Mouse (Mus musculus) adrenal gland (tissue): ENCODE results near the gene Naa16.

ENCODE experiments used
- intact Hi-C: fragments of 180-260 bp; cut with DNase I; formaldehyde crosslinking; loops from one replicate; pipeline ENCODE4 v1.15.1; 2025

Gene Naa16

DNA sequence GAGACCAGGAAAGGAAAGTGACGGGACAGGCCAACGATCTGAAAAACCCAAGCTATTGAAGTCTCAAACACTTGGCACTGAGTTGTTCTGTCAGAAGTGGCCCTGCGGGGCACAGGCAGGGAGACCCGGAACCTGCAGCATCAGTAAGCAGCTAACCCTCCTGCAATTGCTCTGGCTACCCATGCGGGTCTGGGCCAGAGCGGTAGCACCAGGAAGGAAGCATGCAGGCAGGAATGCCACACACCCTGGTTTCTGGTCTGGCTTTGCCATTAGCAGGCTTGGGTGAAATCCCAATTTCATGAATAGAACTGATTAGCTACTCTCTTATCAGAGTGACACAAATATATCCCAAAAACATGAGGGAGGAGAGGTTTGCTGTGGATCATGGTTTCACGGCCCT, 58.6 kb downstream of the Naa16 start:
- intact Hi-C loops = no loop called here

GRCm38 (mm10) chr14:79330944-79331561, 59.5 kb downstream of the Naa16 start:
- intact Hi-C loops = no loop called here

- intact Hi-C loops = loop anchor here (5.0 to 10.0 kb wide), 2 partner anchors 142 to 205 kb away; no protein-coding TSS in a partner anchor
Observed at GRCm38 (mm10) chr14:79327033-79327432, 63.5 kb downstream of the Naa16 start.

- intact Hi-C loops = loop anchor here (10.0 kb wide), 1 partner anchor 139 kb away; no protein-coding TSS in a partner anchor
Observed at GRCm38 (mm10) chr14:79324112-79324840, 66.3 kb downstream of the Naa16 start.

DNA sequence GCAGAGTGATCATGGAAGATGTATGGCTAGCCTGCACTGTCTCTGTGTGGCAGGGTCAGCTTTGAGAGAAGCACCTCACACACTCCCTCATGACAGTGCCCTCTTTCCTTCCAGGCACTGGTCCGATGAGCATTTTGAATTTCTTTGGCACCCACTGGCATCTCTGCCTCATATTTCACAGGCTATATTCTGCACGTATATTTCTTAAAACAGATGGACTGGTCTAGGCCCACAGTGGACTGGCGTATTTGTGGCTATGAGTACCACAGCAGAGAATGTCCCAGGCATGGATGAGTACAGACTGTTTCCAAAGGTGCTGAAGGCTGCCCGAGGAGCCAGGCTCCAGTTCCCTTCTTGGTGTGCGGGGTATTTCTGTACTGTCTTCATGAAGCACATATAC, 68.7 kb downstream of the Naa16 start:
- intact Hi-C loops = loop anchor here (10.0 kb wide), 1 partner anchor 137 kb away; no protein-coding TSS in a partner anchor

GRCm38 (mm10) chr14:79321152-79321551, 69.4 kb downstream of the Naa16 start:
- intact Hi-C loops = loop anchor here (10.0 kb wide), 1 partner anchor 136 kb away; no protein-coding TSS in a partner anchor

DNA sequence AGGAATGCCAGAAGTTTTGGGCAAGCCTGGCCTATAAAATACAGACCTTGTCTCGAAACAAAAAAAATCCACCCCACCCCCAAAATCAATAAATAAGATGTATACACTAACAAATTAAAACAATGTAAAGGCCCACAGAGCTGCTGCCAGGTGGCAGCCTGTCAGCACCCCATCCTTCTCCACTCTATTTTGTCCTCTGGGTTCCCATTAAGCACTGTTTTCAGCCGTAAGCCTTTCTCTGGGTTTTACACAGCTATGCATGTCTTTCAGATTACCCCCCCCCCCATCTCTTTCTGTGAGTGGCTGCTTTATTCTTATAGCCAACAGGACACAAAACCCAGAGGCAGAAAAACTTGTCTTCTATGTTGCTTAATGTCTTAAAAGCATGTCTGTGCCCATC, 73.0 kb downstream of the Naa16 start:
- intact Hi-C loops = no loop called here

DNA sequence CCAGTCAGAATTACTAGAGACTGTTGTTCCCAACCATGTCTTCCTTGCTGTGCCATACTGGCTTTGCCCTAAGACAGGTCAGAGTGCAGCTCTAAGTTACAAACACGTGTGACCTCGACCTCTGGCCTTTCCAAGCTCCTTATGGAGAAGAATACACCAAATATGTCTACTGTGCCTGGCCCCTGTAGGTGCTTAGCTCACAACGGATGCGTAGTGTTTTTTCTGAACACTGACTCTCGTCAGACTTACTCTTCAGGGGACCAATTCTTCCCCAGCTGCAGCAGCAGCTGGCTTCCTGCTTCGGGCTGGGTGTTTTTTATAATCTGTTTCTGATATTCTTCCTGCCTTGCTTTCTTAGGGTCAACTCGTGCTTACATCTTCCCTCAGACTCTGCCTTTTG, 74.7 kb downstream of the Naa16 start:
- intact Hi-C loops = no loop called here

GRCm38 (mm10) chr14:79314245-79315010, 76.2 kb downstream of the Naa16 start:
- intact Hi-C loops = no loop called here

DNA sequence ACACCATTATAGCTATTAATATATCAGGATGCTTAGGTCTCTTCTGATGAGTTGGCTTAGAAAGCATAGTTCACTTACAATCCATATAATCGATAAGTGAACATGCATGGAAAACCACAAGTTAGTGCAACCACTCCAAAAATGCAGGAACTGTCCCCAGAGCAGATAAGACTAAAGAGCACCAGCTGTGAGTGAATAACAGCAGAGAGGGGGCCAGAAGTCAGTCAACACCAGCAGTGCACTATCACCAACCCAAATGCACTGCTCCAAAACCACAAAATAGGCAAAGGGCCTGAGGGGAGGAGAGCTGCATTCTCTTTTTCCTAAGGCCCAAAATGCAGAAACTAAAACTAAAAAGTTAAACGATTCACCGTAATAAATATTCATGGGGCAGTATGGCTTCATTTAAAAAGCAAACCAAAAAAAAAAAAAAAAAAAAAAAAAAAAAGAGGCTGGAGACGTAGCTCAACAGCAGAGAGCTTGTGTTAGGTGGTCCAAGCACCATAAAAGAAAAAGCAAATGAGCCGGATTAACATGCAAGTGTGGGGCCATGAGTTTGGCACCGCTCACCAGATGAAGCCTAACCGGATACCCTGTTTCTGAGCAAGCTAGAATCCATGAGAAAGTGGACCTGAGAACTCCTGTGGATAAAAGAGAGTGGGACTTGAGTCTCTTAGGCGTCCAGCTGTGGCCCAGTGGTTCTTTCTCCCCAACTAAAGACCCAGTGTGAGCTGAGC, 77.0 kb downstream of the Naa16 start:
- intact Hi-C loops = no loop called here

- intact Hi-C loops = no loop called here
Observed at GRCm38 (mm10) chr14:79312719-79313118, 77.9 kb downstream of the Naa16 start.

- intact Hi-C loops = no loop called here
Observed at GRCm38 (mm10) chr14:79311918-79312454, 78.6 kb downstream of the Naa16 start.

GRCm38 (mm10) chr14:79309115-79309514, 81.5 kb downstream of the Naa16 start:
- intact Hi-C loops = no loop called here

DNA sequence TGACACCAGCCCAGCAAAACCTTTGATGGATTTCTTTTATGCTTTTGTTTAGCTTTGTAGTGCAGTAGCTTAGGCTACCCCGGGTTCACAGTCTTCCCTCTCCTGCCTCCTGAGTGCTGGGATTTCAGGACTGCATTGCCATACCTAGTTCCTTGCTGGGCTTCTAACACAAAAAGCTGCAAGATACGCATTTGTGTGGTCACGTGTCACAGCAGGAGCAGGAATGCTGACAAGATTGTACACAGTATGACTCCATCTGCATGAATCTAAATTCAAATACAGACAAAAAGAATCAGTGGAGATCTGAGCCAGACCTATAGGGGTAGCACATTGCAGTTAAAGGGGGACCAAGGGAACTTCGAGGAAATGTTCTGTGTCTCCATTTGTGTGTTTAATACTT, 82.2 kb downstream of the Naa16 start:
- intact Hi-C loops = no loop called here

- intact Hi-C loops = no loop called here
Observed at GRCm38 (mm10) chr14:79307908-79308307, 82.7 kb downstream of the Naa16 start.

- intact Hi-C loops = no loop called here
Observed at GRCm38 (mm10) chr14:79307138-79307537, 83.4 kb downstream of the Naa16 start.

- intact Hi-C loops = no loop called here
Observed at GRCm38 (mm10) chr14:79304873-79305464, 85.6 kb downstream of the Naa16 start.

DNA sequence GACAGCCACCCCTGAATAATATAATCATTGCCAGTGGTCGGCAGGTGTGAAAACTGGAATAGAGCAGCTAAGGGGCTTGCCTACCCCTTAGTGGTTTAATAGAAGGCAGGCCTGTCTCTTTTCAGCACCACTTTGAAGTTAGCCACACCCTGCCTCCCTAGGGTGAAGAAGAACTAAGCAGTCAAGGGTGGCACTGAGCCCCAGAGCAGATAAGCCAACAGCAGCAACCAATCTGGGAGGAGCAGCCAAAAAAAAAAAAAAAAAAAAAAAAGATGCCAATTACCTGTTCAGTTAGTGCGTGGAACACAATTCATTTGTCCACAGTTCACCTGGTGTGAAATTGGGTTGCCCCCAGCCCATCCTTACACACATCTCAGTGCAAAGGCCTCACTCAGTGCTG, 87.4 kb downstream of the Naa16 start:
- intact Hi-C loops = no loop called here

GRCm38 (mm10) chr14:79301466-79301875, 89.1 kb downstream of the Naa16 start, which contains the start of gene Rgcc:
Gene Rgcc, minus strand, starts transcription at chr14:79301645.
- intact Hi-C loops = no loop called here

- intact Hi-C loops = no loop called here
Observed at GRCm38 (mm10) chr14:79300641-79301350, 89.8 kb downstream of the Naa16 start.
